Mouse (Mus musculus) cerebellum, adult 2 months (tissue): ENCODE measurements around the gene Igfbp7.

Experiments
- CTCF ChIP-seq: fragments of 200-500 bp; IDR thresholded peaks from 2 replicates; pipeline ENCODE4 v1.5.1; 2011; ENCODE audit warnings: low read depth, mild to moderate bottlenecking, control low read depth, low read length, moderate library complexity, borderline replicate concordance; ENCODE audit not compliant: insufficient read depth
- POLR2A ChIP-seq: fragments of 200-500 bp; IDR thresholded peaks from 2 replicates; pipeline ENCODE4 v1.6.1; 2011; ENCODE audit warnings: low read length, control low read depth, borderline replicate concordance; ENCODE audit not compliant: insufficient read depth

GRCm38 (mm10) chr5:77404941-77405340 is 2.9 kb downstream of the Igfbp7 start:
- TF ChIP-seq POLR2A, result no peak
- TF ChIP-seq CTCF, result no peak
